Mouse (Mus musculus) kidney, postnatal 25 days (tissue): ENCODE results near the gene Bcat2.

ENCODE experiments used
- DNase-seq, 2 experiments: peaks; one replicate each; pipeline ENCODE4 v3.0.0; 2021; ENCODE audit warnings: mixed read lengths in 2 of 2

Gene Bcat2

DNA sequence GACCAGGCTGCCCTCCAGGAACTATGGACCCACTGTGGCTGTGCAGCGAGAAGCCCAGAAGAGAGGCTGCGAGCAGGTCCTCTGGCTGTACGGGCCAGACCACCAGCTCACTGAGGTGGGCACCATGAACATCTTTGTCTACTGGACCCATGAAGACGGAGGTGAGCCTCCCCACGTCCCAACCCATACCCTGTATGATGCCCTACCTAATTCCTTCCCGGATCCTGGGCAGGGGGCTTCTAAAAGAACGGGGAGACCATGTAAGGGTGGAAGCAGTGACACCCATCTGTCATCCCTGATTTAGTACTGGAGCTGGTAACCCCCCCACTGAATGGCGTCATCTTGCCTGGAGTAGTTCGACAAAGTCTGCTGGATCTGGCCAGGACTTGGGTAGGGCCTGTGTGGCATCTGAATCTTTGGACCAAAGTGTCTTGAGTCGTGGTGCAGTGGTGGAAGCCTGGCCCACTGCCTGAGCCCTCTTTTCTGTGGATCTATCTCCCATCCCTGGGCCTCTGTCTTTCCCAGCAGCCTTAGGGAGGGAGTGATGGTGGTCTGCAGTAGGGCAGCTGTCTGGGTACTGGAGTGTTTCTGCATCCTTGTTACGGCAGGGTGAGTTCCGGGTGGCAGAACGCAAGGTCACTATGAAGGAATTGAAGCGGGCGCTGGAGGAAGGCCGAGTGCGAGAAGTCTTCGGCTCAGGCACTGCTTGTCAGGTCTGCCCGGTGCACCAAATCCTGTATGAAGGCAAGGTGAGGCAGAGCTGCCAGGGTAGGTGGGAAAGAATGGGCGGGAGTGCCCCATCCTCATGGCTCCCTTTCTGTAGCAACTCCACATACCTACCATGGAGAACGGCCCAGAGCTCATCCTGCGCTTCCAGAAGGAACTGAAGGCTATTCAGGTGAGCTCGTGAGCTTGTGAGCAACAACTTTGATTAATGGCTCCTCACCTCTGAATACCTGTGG is 18.0 kb downstream of the Bcat2 start:
- peak in 1 of 2 experiments; percentile 34 for DNase-seq

DNA sequence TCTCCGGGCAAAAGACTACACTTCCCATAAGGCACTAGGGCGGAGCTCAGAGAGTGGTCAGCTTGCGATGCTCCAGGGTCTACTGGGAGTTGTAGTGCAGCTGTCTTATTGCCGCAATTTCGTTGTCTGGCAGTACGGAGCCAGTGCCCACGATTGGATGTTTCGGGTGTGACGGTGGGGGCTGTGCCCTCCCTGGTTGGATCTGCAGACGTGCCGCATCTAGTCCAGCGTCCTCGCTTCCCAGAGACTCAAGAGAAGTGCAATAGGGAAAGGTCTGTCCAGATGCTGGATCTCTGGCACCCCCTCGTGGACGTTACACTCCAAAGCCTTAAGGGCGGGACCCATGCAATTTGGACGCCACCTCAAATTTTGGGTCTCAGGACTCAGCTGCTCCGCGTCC is 19.2 kb downstream of the Bcat2 start:
- peak; percentile 97 to 98 for DNase-seq

GRCm38 (mm10) chr7:45589898-45590297 is 19.9 kb downstream of the Bcat2 start:
- DNase-seq = peak in 1 of 2 experiments; percentile 32

DNA sequence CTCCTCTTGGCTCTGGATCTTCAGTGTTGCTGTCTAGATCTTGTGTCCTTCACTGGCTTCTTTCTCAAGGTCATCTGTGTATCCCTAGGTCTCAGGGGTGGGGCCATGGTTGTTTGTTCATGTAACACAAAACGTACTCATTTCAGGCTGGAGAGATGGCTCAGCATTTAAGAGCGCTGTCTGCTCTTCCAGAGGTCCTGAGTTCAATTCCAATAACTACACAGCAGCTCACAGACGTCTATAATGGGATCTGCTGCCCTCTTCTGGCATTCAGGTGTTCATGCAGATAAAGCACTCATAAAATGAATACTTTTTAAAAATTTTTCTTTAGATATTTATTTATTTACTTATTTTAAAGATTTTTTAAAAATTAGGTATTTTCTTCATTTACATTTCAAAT is 20.9 kb downstream of the Bcat2 start:
- peak in 1 of 2 experiments; percentile 32 for DNase-seq

DNA sequence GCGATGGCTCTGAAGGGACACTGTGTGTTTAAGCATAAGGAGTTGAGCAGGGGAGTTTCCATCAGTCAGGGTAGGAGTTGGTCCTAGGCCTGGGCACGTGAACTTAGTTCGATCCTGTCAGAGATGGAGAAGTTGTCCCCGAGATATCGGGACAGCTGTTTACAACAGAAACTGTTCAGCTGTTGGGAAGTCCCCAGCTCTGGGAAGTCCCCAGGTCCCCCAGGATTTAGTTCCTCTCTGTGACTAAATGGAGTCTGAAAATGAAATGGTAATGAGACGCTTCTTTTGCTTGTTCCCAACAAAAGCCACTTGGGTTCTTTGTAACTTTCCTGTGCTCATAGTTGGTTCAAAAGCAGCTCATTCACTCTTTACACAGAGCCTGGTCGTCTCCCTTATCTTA is 21.9 kb downstream of the Bcat2 start:
- DNase-seq = peak in 1 of 2 experiments; percentile 15

DNA sequence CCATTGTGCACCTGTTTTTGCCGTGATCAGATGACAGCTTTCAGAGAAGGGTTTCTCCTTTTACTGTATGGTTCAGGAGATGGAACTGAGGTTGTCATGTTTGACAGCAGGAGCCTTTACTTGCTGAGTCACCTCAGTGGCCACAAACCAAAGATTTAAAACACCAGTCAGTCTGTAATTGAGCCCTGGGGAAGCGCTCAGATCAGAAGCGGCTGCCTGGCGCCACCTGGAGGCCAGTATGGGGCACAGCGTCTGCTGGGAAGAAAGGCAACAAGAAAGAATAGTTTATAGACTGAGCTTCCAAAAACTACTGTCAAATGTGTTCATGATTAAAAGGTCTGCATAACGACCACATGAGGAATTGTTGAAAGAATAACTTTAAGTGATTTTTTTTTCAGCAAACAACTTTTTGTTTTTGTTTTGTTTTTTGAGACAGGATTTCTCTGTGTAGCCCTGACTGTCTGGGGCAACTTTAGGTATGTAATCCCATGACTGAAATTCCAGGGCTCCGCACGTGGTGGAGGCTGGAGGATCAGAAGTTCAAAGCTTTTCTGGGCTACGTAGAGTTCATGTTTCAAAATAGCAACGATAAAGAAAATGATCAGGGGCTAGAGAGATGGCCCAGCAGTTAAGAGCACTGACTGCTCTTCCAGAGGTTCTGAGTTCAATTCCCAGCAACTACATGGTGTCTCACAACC is 23.3 kb downstream of the Bcat2 start:
- DNase-seq = peak; percentile 73 to 77

DNA sequence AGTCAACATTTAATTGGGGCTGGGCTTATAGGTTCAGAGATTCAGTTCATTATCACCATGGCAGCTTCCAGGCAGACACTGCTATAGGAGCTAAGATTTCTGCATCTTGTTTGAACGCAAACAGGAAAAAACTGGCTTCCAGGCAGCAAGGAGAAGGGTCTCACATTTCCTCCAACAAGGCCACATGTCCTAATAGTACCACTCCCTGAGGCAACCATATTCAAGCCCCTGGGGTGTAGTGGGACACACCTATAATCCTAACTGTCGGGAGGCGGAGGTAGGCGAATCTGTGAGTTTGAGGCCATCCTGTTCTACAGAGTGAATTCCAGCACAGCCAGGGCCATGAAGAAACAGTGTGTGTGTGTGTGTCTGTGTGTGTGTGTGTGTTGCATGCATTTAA is 25.2 kb downstream of the Bcat2 start:
- no peak for DNase-seq

DNA sequence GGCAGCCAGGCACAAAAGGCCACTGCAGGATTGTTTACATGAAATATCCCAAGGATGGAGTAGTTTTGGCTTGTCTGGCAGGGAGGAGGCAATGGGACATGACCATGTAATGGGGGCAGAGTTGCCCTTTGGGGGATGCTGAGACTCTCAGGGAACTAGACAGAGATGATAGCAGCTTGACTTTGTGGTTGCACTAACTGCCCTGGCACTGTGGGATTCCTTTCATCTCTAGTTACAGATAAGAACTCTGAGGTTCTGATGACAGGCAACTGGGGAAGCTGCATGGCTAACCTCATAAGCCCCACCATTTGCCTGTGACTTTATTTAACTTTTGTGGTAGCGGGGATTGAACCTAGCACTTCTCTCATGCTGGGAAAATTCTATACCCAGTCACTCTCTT is 26.2 kb downstream of the Bcat2 start:
- peak in 1 of 2 experiments; percentile 12 for DNase-seq

- DNase-seq = peak in 1 of 2 experiments; percentile 29
Observed at GRCm38 (mm10) chr7:45597013-45597412, 27.1 kb downstream of the Bcat2 start.

- peak; percentile 50 to 76 for DNase-seq
Observed at GRCm38 (mm10) chr7:45597527-45597926, 27.6 kb downstream of the Bcat2 start.

DNA sequence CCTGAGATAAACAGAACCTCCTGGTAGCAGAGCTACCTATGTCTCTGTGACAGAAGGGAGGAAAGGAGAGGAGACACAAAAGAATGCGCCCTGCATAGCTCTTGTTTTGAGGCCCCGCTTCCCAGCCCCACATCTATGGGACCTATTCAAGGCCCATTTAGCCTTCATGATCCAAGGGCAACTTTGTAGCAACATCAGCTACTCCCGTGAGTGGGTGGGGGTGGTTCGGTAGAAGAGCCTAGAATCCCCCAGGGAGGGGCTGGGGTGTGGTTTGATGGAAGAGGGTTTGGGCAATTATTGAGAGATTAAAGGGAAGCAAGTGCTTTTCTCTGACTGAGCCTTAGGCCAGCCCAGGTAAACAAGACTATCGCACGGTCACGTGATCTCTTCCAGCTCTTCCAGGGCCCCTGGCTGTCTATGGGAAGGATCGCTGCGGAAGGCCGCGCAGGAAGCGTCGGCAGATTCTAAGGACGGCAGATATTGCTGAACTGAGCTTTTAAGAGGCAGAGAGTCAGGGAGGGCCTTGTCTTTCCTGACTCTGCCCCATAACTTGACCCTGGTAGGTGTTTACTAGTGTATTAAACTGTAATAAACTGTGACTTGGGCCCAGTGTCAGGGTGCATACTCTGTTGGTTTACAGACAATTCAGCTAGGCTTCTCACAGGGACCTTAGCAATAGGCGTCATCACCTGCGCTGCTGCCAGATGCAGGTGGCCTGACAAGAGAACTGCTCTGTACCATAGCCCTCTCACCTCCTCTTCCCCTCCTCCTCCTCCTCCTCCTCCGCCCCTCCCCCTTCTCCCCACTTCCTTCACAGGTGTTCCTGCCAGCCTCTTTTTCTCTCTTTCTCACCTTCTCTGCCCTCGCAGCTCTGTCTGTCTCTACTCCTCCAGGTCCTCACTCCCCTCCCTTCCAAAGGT is 29.3 kb downstream of the Bcat2 start:
- DNase-seq = no peak

DNA sequence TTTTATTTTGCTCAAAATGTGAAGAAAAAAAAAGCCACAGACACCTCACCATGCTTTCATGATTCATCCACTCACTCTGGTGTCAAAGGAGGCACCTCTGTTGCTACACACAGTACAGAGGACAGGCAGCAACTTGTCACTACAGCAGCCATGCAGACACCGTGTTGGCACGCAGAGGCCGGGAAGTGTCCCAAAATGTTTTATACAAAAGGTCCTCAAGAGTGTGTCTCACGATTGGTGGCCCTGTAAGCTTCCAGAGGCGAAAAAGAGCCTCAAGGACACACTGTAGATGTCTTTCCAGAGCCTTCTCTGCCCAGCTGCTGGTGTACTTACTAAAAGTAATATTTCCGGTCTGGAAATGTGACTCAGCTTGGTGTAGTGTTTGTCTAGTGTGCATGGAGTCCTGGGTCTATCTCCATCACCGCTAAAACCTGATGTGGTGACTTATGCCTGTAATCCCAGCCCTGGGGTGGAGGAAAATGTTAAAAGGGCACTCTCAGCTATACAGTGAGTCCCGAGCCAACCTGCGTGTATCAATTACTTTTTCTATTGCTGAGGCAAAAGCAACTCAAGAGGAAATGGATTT is 35.8 kb downstream of the Bcat2 start:
- DNase-seq = no peak

- no peak for DNase-seq
Observed at GRCm38 (mm10) chr7:45609511-45609910, 39.6 kb downstream of the Bcat2 start.

DNA sequence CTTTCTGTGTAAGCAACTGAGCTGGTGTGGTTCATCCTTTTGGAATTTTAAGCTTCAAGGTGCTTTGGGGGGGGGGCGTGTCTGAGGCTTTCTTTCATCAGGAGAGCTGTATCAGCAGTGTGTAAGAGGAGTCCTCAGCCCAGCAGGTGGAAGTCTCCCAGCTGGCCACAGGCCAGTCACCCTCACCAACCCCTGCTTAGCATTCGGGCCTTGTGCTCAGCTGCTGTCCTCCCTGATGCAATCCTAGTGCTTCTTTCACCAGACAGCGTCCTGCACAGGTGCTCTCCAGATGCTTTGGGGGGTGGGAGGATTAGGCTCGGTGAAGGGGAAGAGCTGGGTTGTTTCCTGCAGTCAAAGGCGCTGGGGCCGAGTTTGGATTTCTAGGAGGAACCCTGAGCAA is 46.3 kb downstream of the Bcat2 start:
- DNase-seq = peak; percentile 40 to 53

DNA sequence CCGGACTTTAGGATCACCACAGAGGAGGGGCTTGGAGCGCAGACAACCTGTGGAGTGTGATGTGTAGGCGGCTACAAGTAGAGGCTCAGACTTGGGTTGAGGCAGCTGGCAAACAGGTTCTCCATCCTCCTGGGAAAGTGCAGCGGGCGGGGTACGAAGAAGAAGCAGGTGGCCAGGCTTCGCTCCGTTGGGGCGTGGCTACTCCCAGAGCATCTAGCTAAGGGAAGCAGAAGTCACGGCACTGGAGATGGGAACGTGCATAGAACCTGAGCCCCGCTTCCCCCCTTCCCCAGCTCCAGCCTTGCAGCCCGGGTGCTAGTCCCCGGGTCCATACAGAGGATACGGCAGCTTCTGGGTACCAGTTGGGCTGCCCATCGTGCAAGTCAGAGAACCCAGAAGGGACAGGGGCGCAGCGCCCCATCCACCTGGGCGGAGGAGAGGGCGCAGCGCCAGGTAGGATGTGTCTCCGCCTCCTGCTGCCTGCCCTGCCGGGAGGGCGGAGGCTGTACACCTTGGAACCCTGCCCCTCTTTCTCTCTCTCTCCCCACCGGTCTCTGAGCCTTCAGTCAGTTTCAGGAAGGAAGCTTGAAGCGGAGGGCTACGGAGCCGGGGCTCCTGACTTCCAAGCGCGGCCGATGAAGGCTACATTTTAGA is 47.2 kb downstream of the Bcat2 start, which contains the start of gene Fut1:
Gene Fut1 (plus strand): TSS at position 248 of the 654 bp plus-strand sequence.
- DNase-seq = no peak

DNA sequence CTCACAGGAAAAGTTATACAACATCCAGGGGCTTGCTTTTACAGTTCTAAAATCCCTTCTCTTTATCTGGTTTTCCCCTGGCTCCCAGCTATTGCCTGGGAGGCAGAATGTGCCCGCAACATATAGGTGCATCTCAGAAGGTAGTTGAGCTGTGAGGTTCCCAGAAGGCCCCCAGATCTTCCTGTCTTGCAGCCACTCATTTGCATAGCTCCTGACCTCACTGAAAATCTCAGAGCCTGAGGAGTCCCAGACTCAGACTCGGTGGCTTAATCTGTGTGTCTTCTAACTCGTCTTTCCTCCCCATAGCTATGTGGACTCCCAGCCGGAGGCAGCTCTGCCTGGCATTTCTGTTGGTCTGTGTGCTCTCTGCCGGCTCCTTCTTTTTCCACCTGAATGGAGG is 48.4 kb downstream of the Bcat2 start:
- no peak for DNase-seq

- no peak for DNase-seq
Observed at GRCm38 (mm10) chr7:45619592-45619991, 49.6 kb downstream of the Bcat2 start.

- peak; percentile 66 to 76 for DNase-seq
Observed at GRCm38 (mm10) chr7:45621443-45621842, 51.5 kb downstream of the Bcat2 start, which contains the start of gene Izumo1. TSS of gene Izumo1 (plus strand) at chr7:45621811.

- no peak for DNase-seq
Observed at GRCm38 (mm10) chr7:45623507-45623906, 53.6 kb downstream of the Bcat2 start.

- peak in 1 of 2 experiments; percentile 30 for DNase-seq
Observed at GRCm38 (mm10) chr7:45624718-45625117, 54.8 kb downstream of the Bcat2 start.

DNA sequence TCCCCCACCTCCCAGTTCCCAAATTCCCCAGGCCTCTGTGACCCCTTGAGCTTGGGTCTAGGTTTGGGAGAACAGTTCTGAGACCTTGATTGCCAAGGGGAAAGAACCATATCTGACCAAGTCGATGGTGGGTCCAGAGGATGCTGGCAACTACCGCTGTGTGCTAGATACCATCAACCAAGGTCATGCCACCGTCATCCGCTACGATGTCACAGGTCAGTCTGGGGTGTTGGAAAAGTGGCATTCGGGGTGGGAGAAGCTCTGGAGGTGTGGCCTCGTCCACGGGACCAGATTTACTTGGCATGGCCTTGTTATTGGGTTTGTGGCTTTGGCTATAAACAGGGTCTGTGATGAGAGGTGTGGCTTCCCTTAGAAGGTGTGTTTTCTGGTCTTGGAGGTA is 55.5 kb downstream of the Bcat2 start:
- DNase-seq = no peak
